Mouse (Mus musculus) hindbrain, embryonic 14.5 days (tissue): ENCODE results near the gene Serpinb6b. TPM values are rescaled to one million over a fixed set of nuclear protein-coding genes. Genes with fewer than 3 reads are reported as not detected.
"Not testable (repeated sequence)": the region's sequence is repeated elsewhere in the genome, so short reads cannot be mapped to it uniquely, and the experiment has no call there.

Source experiments
- ATAC-seq: fragments of 200-750 bp; cut with Nextera tagmentation; 2 replicates; pipeline ENCODE4 v1.8.0; 2017; ENCODE audit warnings: moderate number of reproducible peaks, mild to moderate bottlenecking, moderate TSS enrichment, moderate library complexity; ENCODE audit not compliant: low FRiP score
- DNase-seq: peaks from one replicate; pipeline ENCODE4 v3.0.0-alpha.2; 2015; ENCODE audit warnings: low spot score
- H3K27ac ChIP-seq: fragments of 300-500 bp; sonication (generic); 2 replicates; pipeline ENCODE4 v1.5.1; 2014; ENCODE audit warnings: mild to moderate bottlenecking, moderate library complexity
- H3K27me3 ChIP-seq: fragments of 300-500 bp; sonication (generic); 2 replicates; pipeline ENCODE4 v1.6.1; 2014; ENCODE audit warnings: mild to moderate bottlenecking, low read length, mixed read lengths; ENCODE audit not compliant: control insufficient read depth, insufficient read depth
- H3K36me3 ChIP-seq: fragments of 300-500 bp; sonication (generic); replicated peaks from 2 replicates; pipeline ENCODE4 v1.6.1; 2014; ENCODE audit not compliant: control insufficient read depth, insufficient read depth
- H3K4me1 ChIP-seq: fragments of 300-500 bp; sonication (generic); replicated peaks from 2 replicates; pipeline ENCODE4 v1.6.1; 2014; ENCODE audit warnings: antibody characterized with exemption, low read length, mixed read lengths; ENCODE audit not compliant: control insufficient read depth, insufficient read depth
- H3K4me2 ChIP-seq: fragments of 300-500 bp; sonication (generic); replicated peaks from 2 replicates; pipeline ENCODE4 v1.6.1; 2014; ENCODE audit warnings: mild to moderate bottlenecking, moderate library complexity
- H3K4me3 ChIP-seq: fragments of 300-500 bp; sonication (generic); replicated peaks from 2 replicates; pipeline ENCODE4 v1.5.1; 2014; ENCODE audit warnings: mild to moderate bottlenecking, low read length
- H3K9ac ChIP-seq: fragments of 300-500 bp; sonication (generic); 2 replicates; pipeline ENCODE4 v1.6.1; 2014
- H3K9me3 ChIP-seq: fragments of 300-500 bp; sonication (generic); 2 replicates; pipeline ENCODE4 v1.6.1; 2016; ENCODE audit warnings: low read length; ENCODE audit not compliant: control insufficient read depth
- WGBS: fragments of 180-500 bp; shearing (Covaris S2); extraction: QIAGEN DNeasy Blood & Tissue Kit; methylation state at CpG from one replicate; pipeline ENCODE4 v1.1.7; 2014; 5-methylcytosine and 5-hydroxymethylcytosine counted together
- polyA plus RNA-seq: library from polyadenylated mRNA; unstranded; fragments of >200 nt; fragmentation: Nextera tagmentation; extraction: Ambion mirVana; gene quantifications from 2 replicates; pipeline ENCODE4 v1.2.1, GENCODE M21; 2014

The Serpinb6b gene
- 1.7 and 2.8 TPM in 2 replicates for polyA plus RNA-seq

GRCm38 (mm10) chr13:32964989-32965811, at the start of gene Serpinb6b:
Gene Serpinb6b, plus strand, starts transcription at chr13:32965209.
- ATAC-seq, result peak; percentile 24; the same call in 1 of the 2 replicates
- Histone ChIP-seq H3K4me2 (peak within 1 kb of the TSS; percentile 42), H3K9ac (no peak within 1 kb of the TSS), H3K27me3 (no peaks in the 10 kb centered on the region), H3K4me1 (no peaks in the 10 kb centered on the region), H3K27ac (no peak within 1 kb of the TSS), H3K9me3 (no peaks in the 10 kb centered on the region), H3K36me3 (no peaks in the 10 kb centered on the region), H3K4me3 (peak within 1 kb of the TSS; percentile 14; the same call in 1 of the 2 replicates)
- DNase-seq, result no peak
- whole genome bisulfite sequencing, result 44% methylated on average over 16 of the region's 16 CpGs

GRCm38 (mm10) chr13:32922622-32923021, 42.4 kb upstream of the Serpinb6b start:
- H3K9me3 ChIP-seq, result no peaks in the 10 kb centered on the region
- H3K4me3 ChIP-seq, result no peak overlapping the region
- H3K27me3 ChIP-seq, result no peaks in the 10 kb centered on the region
- no peak overlapping the region for H3K27ac ChIP-seq
- DNase-seq (no peak), ATAC-seq (no peak)
- no peaks in the 10 kb centered on the region for H3K4me1 ChIP-seq
- no peak overlapping the region for H3K4me2 ChIP-seq
- no peaks in the 10 kb centered on the region for H3K36me3 ChIP-seq
- no peak overlapping the region for H3K9ac ChIP-seq

GRCm38 (mm10) chr13:32924578-32925360, 40.2 kb upstream of the Serpinb6b start:
- no peak for ATAC-seq
- Histone ChIP-seq H3K9me3 (no peaks in the 10 kb centered on the region), H3K27ac (no peak overlapping the region), H3K4me2 (no peak overlapping the region), H3K4me3 (no peak overlapping the region), H3K4me1 (no peaks in the 10 kb centered on the region), H3K27me3 (no peaks in the 10 kb centered on the region), H3K36me3 (no peaks in the 10 kb centered on the region), H3K9ac (no peak overlapping the region)
- DNase-seq, result no peak
- WGBS, result 68% methylated on average over 7 of the region's 7 CpGs

- 86% methylated on average over 2 of the region's 2 CpGs for WGBS
- Histone ChIP-seq H3K9me3 (no peaks in the 10 kb centered on the region), H3K36me3 (no peaks in the 10 kb centered on the region), H3K4me3 (no peak overlapping the region), H3K4me2 (no peak overlapping the region), H3K27me3 (no peaks in the 10 kb centered on the region), H3K27ac (no peak overlapping the region), H3K9ac (no peak overlapping the region), H3K4me1 (no peaks in the 10 kb centered on the region)
- DNase-seq (no peak), ATAC-seq (no peak)
Measured at GRCm38 (mm10) chr13:32926661-32927060, 38.3 kb upstream of the Serpinb6b start.

GRCm38 (mm10) chr13:32927241-32927640, 37.8 kb upstream of the Serpinb6b start:
- DNase-seq, result no peak
- Histone ChIP-seq H3K4me2 (no peak overlapping the region), H3K4me3 (no peak overlapping the region), H3K9ac (no peak overlapping the region), H3K4me1 (no peaks in the 10 kb centered on the region), H3K36me3 (no peaks in the 10 kb centered on the region), H3K9me3 (no peaks in the 10 kb centered on the region), H3K27ac (no peak overlapping the region), H3K27me3 (no peaks in the 10 kb centered on the region)
- 70% methylated on average over 1 of the region's 1 CpGs for WGBS
- no peak for ATAC-seq

- H3K9ac ChIP-seq, result no peak overlapping the region
- H3K4me2 ChIP-seq, result no peak overlapping the region
- H3K9me3 ChIP-seq, result no peaks in the 10 kb centered on the region
- no peaks in the 10 kb centered on the region for H3K36me3 ChIP-seq
- WGBS, result 84% methylated on average over 2 of the region's 2 CpGs
- H3K27me3 ChIP-seq, result no peaks in the 10 kb centered on the region
- no peak overlapping the region for H3K27ac ChIP-seq
- H3K4me3 ChIP-seq, result no peak overlapping the region
- H3K4me1 ChIP-seq, result no peaks in the 10 kb centered on the region
- ATAC-seq (no peak), DNase-seq (no peak)
Measured at GRCm38 (mm10) chr13:32929107-32929750, 35.8 kb upstream of the Serpinb6b start.

- WGBS, result 54% methylated on average over 1 of the region's 1 CpGs
Measured at GRCm38 (mm10) chr13:32934706-32935381, 30.2 kb upstream of the Serpinb6b start.

GRCm38 (mm10) chr13:32938275-32938674, 26.7 kb upstream of the Serpinb6b start:
- not testable (repeated sequence) for H3K4me2 ChIP-seq, ATAC-seq, H3K27ac ChIP-seq, H3K27me3 ChIP-seq, H3K9ac ChIP-seq, H3K4me3 ChIP-seq, DNase-seq, H3K9me3 ChIP-seq, H3K4me1 ChIP-seq, H3K36me3 ChIP-seq
- WGBS, result 92% methylated on average over 4 of the region's 4 CpGs

More at GRCm38 (mm10) chr13:32934706-32935381, 30.2 kb upstream of the Serpinb6b start:
- Histone ChIP-seq H3K4me2 (no peak overlapping the region), H3K27ac (no peak overlapping the region), H3K9me3 (no peaks in the 10 kb centered on the region), H3K9ac (no peak overlapping the region), H3K36me3 (no peaks in the 10 kb centered on the region), H3K27me3 (no peaks in the 10 kb centered on the region), H3K4me1 (no peaks in the 10 kb centered on the region), H3K4me3 (no peak overlapping the region)
- ATAC-seq (no peak), DNase-seq (no peak)
